Mouse (Mus musculus): Measurements from ENCODE around the gene Calhm1.

Calhm1 gene

DNA sequence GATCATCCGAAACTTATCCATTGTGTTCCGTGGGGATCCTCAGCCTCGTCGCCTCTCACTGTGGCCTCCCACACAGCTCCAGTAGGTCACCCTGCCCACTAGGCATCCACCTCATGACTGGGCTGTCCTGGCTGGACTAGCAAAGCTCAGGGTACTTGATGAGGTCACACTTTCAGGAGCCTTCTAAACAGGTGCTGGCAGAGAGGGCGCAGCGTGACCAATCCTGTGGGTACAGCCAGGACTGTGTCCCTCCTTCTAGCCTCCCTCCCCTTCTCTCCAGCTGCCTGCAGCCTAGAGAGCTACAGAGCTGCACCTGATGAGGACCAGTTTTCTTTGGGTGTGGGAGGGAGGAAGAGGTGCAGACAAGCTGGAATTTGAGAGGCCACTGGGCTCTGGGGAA is at the start of gene Calhm1:
Calhm1 (minus strand) TSS at position 101 of the 400 bp plus-strand sequence.
- no peak for DNase-seq (ENCODE audit: low spot score)

- DNase-seq (ENCODE audit: low spot score), result no peak
These were observed 48.1 kb upstream of the Calhm1 start for GRCm38 (mm10) chr19:47192158-47192557.

GRCm38 (mm10) chr19:47188515-47189128 is 44.6 kb upstream of the Calhm1 start:
- DNase-seq (ENCODE audit: low spot score), result no peak

GRCm38 (mm10) chr19:47186514-47187275 is 42.6 kb upstream of the Calhm1 start:
- no peak for DNase-seq (ENCODE audit: low spot score)

DNA sequence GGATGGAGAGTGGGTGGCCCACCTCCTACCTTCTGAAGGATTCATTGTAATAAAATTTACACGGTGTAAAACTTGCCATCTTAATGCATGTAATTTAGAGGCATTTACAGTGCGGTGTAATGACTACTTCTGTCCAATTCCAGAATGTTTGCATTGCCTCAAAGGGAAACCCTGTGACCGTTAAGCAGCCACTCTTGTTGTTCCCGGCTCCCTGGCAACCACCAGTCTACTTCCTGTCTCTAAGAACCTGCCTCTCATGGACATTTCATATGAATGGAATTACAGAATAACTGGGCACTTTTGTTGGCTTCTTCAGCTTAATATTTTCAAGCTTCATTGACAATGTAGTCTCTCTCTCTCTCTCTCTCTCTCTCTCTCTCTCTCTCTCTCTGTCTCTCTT is 40.7 kb upstream of the Calhm1 start:
- no peak for DNase-seq (ENCODE audit: low spot score)

DNA sequence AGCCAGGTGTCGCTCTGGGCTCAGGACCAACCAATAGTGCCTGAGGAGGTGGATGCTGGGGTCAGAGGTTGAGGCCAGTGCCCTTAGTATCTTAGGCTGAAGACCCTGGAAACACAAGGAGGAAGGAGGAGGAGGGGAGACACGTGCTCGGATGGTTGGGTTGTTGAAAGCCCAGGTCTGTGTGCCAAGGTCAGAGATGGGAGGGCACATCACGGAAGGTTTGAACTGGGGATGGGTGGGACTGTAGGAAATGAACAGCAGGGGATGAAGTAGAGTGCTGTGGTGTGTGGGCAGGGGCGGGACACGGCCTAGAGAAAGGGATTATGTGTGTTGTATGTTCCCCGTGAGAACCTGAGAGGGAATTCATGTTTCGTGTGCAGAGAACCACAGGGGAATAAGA is 40.2 kb upstream of the Calhm1 start:
- no peak for DNase-seq (ENCODE audit: low spot score)

DNA sequence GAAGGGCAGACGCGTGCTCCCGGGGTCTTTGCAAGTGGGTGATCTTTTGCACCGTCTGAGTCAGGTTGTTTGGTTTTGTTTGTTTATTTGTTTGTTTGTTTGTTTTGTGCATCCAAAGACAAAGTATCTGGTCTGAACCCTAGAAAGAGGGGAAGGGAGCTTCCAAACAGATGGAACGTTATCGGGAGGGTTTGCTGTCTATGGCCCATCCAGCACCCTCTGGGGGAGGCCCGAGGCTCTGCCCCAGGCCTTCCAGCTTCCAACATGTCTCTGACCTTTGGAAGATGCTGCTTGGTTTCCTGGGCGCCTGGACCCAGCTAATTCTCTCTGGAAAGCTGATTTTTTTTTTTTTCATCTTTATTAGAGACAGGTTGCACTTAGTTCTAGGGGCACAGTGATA is 36.0 kb upstream of the Calhm1 start:
- no peak for DNase-seq (ENCODE audit: low spot score)

DNA sequence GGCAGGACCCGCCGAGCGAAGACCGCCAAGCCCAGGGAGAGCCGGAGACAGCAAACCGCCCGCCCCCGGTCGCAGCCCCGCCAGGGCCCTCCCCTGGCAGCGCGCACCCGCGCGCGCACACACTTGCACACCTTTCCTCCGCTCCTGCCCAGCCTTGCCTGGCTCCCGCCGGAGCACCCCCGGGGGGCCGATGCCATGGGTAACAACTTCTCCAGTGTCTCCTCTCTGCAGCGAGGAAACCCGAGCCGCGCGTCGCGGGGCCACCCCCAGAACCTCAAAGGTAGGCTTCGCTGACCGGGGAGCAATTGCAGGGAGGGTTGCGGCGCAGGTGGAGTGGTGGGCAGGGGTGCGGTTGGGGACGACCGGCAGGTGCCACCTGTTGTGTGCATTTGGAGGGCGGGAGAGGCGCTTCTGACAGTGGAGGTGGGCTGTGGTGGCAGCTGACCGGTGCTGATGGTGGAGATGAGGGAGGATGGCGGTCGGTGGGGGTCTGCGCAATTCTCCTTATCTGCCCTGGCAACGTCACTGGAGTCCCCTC is 35.3 kb upstream of the Calhm1 start:
- no peak for DNase-seq (ENCODE audit: low spot score)

GRCm38 (mm10) chr19:47178431-47179271 is 34.6 kb upstream of the Calhm1 start, which contains the start of gene Neurl1a:
TSS of gene Neurl1a (plus strand) at chr19:47178820.
- peak; percentile 80 for DNase-seq (ENCODE audit: low spot score)

GRCm38 (mm10) chr19:47178001-47178400 is 33.9 kb upstream of the Calhm1 start:
- DNase-seq (ENCODE audit: low spot score), result peak; percentile 72

- DNase-seq (ENCODE audit: low spot score), result no peak
These were observed 33.0 kb upstream of the Calhm1 start for GRCm38 (mm10) chr19:47176916-47177505.

DNA sequence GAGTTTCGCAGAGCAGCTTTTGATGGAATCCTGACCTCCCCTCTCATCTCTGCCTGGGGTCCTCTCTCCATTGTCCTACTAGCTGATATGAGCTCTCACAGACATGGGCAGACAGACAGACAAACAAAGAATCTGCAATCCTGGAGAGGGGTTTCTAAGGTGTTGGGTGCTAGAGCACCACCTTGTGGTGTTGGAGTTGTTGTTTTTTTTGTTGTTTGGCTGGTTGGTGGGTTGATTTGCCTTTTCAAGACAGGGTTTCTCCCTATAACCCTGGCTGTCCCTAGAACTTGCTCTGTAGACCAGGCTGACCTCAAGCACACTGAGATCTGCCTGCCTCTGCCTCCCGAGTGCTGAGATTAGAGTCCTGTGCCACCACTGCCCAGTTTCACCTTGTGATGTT is 31.4 kb upstream of the Calhm1 start:
- no peak for DNase-seq (ENCODE audit: low spot score)

DNA sequence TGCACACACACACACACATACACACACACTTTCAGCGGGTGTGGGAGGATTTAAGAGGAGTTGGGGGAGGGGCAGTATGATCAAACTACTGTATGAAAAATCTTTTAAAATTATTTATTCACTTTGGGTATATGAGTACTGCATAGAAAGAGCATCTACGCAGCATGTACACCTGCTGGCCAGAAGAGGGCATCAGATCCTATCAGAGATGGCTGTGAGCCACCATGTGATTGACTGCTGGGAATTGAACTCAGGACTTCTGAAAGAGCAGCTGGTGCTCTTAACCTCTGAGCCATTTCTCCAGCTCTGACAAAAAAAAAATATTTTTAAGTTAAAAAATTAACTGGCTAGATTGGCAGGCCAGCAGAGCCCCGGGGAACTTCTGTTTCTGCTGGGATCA is 30.5 kb upstream of the Calhm1 start:
- DNase-seq (ENCODE audit: low spot score), result peak; percentile 54

- DNase-seq (ENCODE audit: low spot score), result peak; percentile 89
These were observed 24.8 kb upstream of the Calhm1 start for GRCm38 (mm10) chr19:47168793-47169412.

DNA sequence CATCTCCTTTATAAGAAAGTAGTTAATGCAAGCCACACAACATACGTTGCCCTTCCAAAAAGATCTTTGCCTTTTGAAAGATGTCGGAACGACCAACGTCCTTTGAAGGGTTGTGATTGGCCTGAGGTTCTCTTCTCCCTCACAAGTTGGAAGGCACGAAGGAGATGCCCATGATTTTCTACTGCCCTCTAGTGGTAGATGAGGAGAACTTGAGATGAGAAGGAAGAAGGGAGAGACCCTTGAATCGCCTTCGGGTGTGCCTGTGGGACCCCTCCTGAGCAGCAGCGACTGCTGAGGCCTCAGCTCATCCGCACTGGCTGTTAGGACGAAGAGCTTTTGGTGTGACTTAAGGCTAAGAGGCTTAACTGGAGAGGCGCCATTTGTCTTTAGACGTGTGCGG is 24.2 kb upstream of the Calhm1 start:
- DNase-seq (ENCODE audit: low spot score), result peak; percentile 90

- DNase-seq (ENCODE audit: low spot score), result no peak
These were observed 23.7 kb upstream of the Calhm1 start for GRCm38 (mm10) chr19:47167617-47168214.

- DNase-seq (ENCODE audit: low spot score), result peak; percentile 29
These were observed 22.7 kb upstream of the Calhm1 start for GRCm38 (mm10) chr19:47166758-47167157.

GRCm38 (mm10) chr19:47163176-47163744 is 19.2 kb upstream of the Calhm1 start:
- DNase-seq (ENCODE audit: low spot score), result no peak

DNA sequence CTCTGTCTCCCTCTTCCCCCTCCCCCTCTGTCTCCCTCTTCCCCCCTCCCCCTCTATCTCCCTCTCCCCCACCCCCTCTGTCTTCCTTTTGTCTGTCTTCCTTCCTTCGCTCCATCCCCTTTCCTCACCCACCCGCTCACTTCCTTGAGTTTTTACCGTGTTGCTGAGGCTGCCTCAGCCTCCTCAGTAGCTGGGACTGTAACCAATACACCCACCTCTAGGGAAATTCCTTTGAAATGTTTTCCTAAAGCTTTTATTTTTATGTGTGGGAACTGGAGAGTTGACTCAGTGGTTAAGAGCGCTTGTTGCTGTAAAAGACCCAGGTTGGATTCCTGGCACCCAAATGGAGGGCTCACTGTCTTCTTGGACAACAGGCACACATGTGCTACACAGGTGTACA is 17.6 kb upstream of the Calhm1 start:
- DNase-seq (ENCODE audit: low spot score), result no peak

DNA sequence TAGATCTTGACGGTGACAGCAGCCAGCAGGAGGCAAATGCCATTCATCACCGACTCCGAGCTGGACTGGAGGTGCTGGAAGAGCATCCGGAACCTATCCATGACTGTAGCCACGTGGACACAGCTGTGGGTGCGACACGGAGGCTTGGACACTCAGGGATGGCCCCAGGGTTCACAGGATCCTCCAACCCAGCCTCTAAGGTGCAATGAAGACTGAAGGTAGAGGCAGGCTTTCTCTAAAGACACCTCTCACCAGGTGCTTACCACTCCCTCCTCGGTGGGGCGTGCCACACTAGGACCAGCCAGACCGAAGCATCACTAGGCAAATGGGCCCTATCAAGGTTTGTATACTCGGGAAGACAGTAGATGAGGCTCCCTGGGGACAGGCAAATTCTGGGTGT is 13.6 kb upstream of the Calhm1 start, which contains the start of gene Calhm3:
Calhm3 (minus strand) TSS at position 101 of the 400 bp plus-strand sequence.
- no peak for DNase-seq (ENCODE audit: low spot score)

DNA sequence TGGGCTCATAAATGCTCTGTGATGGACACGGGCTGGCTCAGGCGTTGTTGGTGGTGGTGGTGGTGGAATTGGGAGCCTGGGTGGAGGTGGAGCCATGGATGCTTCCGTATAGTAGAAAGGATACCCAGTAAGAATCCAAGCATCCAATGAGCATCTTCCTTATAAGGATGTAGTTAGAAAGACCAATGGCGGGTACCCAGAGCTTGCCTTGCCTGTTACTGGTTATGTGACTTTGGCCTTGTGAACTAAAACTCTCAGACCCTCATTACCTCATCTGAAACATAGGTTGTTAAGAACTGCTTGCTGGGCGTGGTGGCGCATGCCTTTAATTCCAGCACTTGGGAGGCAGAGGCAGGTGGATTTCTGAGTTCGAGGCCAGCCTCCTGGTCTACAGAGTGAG is 9.7 kb upstream of the Calhm1 start:
- no peak for DNase-seq (ENCODE audit: low spot score)
